Mouse (Mus musculus): ENCODE data around the gene Ubd.
A peak's percentile ranks its signal among the peaks of the same experiment; 100 is the strongest.
"Not testable (repeated sequence)": the region's sequence is repeated elsewhere in the genome, so short reads cannot be mapped to it uniquely, and the experiment has no call there.

Ubd gene

GRCm38 (mm10) chr17:37193656-37194055, at the start of gene Ubd:
Gene Ubd (plus strand): TSS chr17:37193892.
- no peak for DNase-seq (ENCODE audit: low spot score in 2 of 2)

GRCm38 (mm10) chr17:37161394-37161793, 32.3 kb upstream of the Ubd start, which contains the start of gene Olfr93:
Gene Olfr93 (minus strand): TSS chr17:37161494.
- no peak for DNase-seq (ENCODE audit: low spot score in 2 of 2)

- no peak for DNase-seq (ENCODE audit: low spot score in 2 of 2)
Observed at GRCm38 (mm10) chr17:37185474-37185873, 8.2 kb upstream of the Ubd start.

GRCm38 (mm10) chr17:37190711-37191110, 3.0 kb upstream of the Ubd start:
- peak; percentile 25 to 43 for DNase-seq (ENCODE audit: low spot score in 2 of 2)

GRCm38 (mm10) chr17:37193032-37193431, 660 bp upstream of the Ubd start:
- no peak for DNase-seq (ENCODE audit: low spot score in 2 of 2)

GRCm38 (mm10) chr17:37194782-37195181, 1.1 kb downstream of the Ubd start:
- DNase-seq (ENCODE audit: low spot score in 2 of 2), result peak; percentile 18 to 35

GRCm38 (mm10) chr17:37196845-37197724, 3.4 kb downstream of the Ubd start:
- peak; percentile 25 to 63 for DNase-seq (ENCODE audit: low spot score in 2 of 2)

- no peak for DNase-seq (ENCODE audit: low spot score in 2 of 2)
Observed at GRCm38 (mm10) chr17:37200894-37201293, 7.2 kb downstream of the Ubd start, which contains the start of gene Olfr94. Gene Olfr94 (minus strand): TSS chr17:37200994.

GRCm38 (mm10) chr17:37203206-37203916, 9.7 kb downstream of the Ubd start:
- peak; percentile 90 to 91 for DNase-seq (ENCODE audit: low spot score in 2 of 2)

- DNase-seq (ENCODE audit: low spot score in 2 of 2), result no peak
Observed at GRCm38 (mm10) chr17:37203917-37204236, 10.2 kb downstream of the Ubd start.

GRCm38 (mm10) chr17:37210884-37211768, 17.4 kb downstream of the Ubd start:
- DNase-seq (ENCODE audit: low spot score in 2 of 2), result peak; percentile 23 to 32

GRCm38 (mm10) chr17:37213018-37213417, 19.3 kb downstream of the Ubd start, which contains the start of gene Olfr95:
Gene Olfr95 (minus strand): TSS chr17:37213118.
- no peak for DNase-seq (ENCODE audit: low spot score in 2 of 2)

- no peak for DNase-seq (ENCODE audit: low spot score in 2 of 2)
Observed at GRCm38 (mm10) chr17:37218486-37218885, 24.8 kb downstream of the Ubd start.

- DNase-seq (ENCODE audit: low spot score in 2 of 2), result no peak
Observed at GRCm38 (mm10) chr17:37219846-37220245, 26.2 kb downstream of the Ubd start, which contains the start of gene Olfr96. Gene Olfr96 (plus strand): TSS chr17:37220146.

- no peak for DNase-seq (ENCODE audit: low spot score in 2 of 2)
Observed at GRCm38 (mm10) chr17:37221879-37222278, 28.2 kb downstream of the Ubd start.

- not testable (repeated sequence) for DNase-seq (ENCODE audit: low spot score in 2 of 2)
Observed at GRCm38 (mm10) chr17:37237230-37237629, 43.5 kb downstream of the Ubd start, which contains the start of gene Olfr97. Gene Olfr97 (minus strand): TSS chr17:37237330.

GRCm38 (mm10) chr17:37242198-37242597, 48.5 kb downstream of the Ubd start:
- no peak for DNase-seq (ENCODE audit: low spot score in 2 of 2)

All from right cerebral cortex, adult 2 months (tissue).